Mouse (Mus musculus): ENCODE measurements at regions not wholly inside any gene's neighbourhood (a gene's known extent, or its start where the extent isn't known, plus 50 kb on each side); places are given as distances from the start of the nearest gene placed in this dataset.

DNA sequence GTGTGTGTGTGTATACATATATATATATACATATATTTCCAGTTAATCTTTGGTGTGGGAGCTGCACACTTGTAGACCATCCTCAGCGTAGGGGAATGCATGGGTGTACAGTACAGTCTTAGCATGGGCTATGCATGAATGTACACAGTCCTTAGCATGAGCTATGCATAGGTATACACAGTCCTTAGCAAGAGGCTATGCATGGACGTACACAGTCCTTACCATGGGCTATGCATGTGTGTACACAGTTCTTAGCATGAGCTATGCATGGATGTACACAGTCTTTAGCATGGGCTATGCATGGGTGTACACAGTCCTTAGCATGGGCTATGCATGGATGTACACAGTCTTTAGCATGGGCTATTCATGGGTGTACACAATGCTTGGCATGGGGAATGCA lies 70.5 kb downstream of the Rchy1 start:
- Histone ChIP-seq H3K4me1 (ENCODE audit: control insufficient read depth, insufficient read depth, low read length) (no peaks in the 10 kb centered on the region), H3K27ac (ENCODE audit: low read depth, low read length) (no peak overlapping the region), H3K36me3 (ENCODE audit: control insufficient read depth, insufficient read depth, low read length) (no peaks in the 10 kb centered on the region), H3K9ac (ENCODE audit: low read depth, low read length) (no peak overlapping the region), H3K4me3 (ENCODE audit: low read length) (no peak overlapping the region), H3K9me3 (ENCODE audit: control insufficient read depth, low read length) (no peaks in the 10 kb centered on the region), H3K4me2 (replicated peaks; ENCODE audit: low read depth, low read length) (no peak overlapping the region), H3K27me3 (ENCODE audit: control insufficient read depth, insufficient read depth, low read length) (no peaks in the 10 kb centered on the region)
- 89% methylated on average over 2 of the region's 2 CpGs for WGBS
- no peak for ATAC-seq (ENCODE audit: low FRiP score, low TSS enrichment)

DNA sequence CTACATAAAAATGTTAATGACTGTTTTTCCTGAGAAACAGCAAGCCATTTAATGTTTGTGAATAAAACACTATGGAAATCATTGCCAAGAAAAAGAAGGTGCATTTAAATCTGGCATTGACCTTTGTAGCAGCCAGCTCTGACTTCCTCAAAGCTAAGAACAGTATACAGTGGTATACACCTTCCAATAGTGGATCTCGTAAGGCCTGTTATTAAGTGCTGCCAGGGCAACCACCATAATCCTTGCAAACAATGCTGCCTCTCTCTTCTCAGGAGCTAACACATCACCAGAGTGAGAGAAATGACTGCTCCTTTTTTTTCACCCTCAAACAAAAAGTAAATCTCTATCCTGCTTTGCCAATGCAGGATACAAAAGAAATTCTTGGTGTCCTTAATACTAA lies 81.1 kb downstream of the Rchy1 start:
- Histone ChIP-seq H3K4me1 (ENCODE audit: control insufficient read depth, insufficient read depth, low read length) (no peaks in the 10 kb centered on the region), H3K4me2 (replicated peaks; ENCODE audit: low read depth, low read length) (no peak overlapping the region), H3K9me3 (ENCODE audit: control insufficient read depth, low read length) (0 out of 2 replicates have a peak, but pooled peaks cover 4% of the 10 kb centered on the region), H3K4me3 (ENCODE audit: low read length) (no peak overlapping the region), H3K36me3 (ENCODE audit: control insufficient read depth, insufficient read depth, low read length) (no peaks in the 10 kb centered on the region), H3K27me3 (ENCODE audit: control insufficient read depth, insufficient read depth, low read length) (no peaks in the 10 kb centered on the region), H3K27ac (ENCODE audit: low read depth, low read length) (no peak overlapping the region), H3K9ac (ENCODE audit: low read depth, low read length) (no peak overlapping the region)
- ATAC-seq (ENCODE audit: low FRiP score, low TSS enrichment): no peak
- WGBS: 86% methylated on average over 1 of the region's 1 CpGs

DNA sequence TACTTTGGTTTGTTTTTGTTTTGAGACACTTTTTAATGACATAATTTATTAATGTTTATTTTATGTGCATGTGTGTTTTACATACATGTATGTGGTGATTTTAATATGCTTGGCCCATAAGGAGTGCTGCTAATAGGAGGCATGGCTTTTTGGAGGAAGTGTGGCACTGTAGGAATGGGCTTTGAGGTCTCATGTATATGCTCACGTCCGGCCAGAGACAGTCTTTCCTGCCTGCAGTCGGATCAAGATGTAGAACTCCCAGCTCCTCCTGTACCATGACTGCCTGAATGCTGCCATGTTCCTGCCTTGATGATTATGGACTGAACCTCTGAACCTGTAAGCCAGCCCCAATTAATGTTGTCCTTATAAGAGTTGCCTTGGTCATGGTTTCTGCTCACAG lies 82.6 kb downstream of the Rchy1 start:
- 87% methylated on average over 3 of the region's 3 CpGs for WGBS
- H3K4me1 ChIP-seq (ENCODE audit: control insufficient read depth, insufficient read depth, low read length): no peaks in the 10 kb centered on the region
- H3K27me3 ChIP-seq (ENCODE audit: control insufficient read depth, insufficient read depth, low read length): no peaks in the 10 kb centered on the region
- H3K4me2 ChIP-seq (replicated peaks; ENCODE audit: low read depth, low read length): no peak overlapping the region
- no peak overlapping the region for H3K27ac ChIP-seq (ENCODE audit: low read depth, low read length)
- no peak overlapping the region for H3K4me3 ChIP-seq (ENCODE audit: low read length)
- ATAC-seq (ENCODE audit: low FRiP score, low TSS enrichment): no peak
- no peak overlapping the region for H3K9ac ChIP-seq (ENCODE audit: low read depth, low read length)
- H3K9me3 ChIP-seq (ENCODE audit: control insufficient read depth, low read length): 0 out of 2 replicates have a peak, but pooled peaks cover 4% of the 10 kb centered on the region
- no peaks in the 10 kb centered on the region for H3K36me3 ChIP-seq (ENCODE audit: control insufficient read depth, insufficient read depth, low read length)

DNA sequence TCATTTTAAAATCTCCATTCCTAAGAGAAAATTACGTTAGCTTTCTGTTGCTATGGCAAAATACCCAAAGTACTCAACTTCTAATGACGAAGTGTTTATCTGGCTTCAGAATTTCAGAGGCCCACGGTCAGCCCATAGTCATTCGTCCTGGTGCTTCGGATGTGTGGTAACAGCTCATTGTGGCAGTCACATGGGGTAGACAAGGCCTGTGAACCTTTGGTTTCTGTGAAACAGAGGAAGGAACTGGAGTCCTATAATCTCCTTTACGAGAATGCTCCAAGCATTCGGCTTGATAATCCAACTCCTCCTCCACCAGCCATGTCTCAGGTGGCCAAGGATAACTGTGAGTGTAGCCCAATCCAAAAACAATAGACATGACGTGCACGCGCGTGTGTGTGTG lies 84.2 kb downstream of the Rchy1 start:
- H3K27ac ChIP-seq (ENCODE audit: low read depth, low read length): no peak overlapping the region
- 84% methylated on average over 11 of the region's 11 CpGs for WGBS
- no peaks in the 10 kb centered on the region for H3K4me1 ChIP-seq (ENCODE audit: control insufficient read depth, insufficient read depth, low read length)
- no peak overlapping the region for H3K4me3 ChIP-seq (ENCODE audit: low read length)
- H3K9ac ChIP-seq (ENCODE audit: low read depth, low read length): no peak overlapping the region
- ATAC-seq (ENCODE audit: low FRiP score, low TSS enrichment): no peak
- no peak overlapping the region for H3K4me2 ChIP-seq (replicated peaks; ENCODE audit: low read depth, low read length)
- H3K36me3 ChIP-seq (ENCODE audit: control insufficient read depth, insufficient read depth, low read length): no peaks in the 10 kb centered on the region
- H3K27me3 ChIP-seq (ENCODE audit: control insufficient read depth, insufficient read depth, low read length): no peaks in the 10 kb centered on the region
- 0 out of 2 replicates have a peak, but pooled peaks cover 4% of the 10 kb centered on the region for H3K9me3 ChIP-seq (ENCODE audit: control insufficient read depth, low read length)

DNA sequence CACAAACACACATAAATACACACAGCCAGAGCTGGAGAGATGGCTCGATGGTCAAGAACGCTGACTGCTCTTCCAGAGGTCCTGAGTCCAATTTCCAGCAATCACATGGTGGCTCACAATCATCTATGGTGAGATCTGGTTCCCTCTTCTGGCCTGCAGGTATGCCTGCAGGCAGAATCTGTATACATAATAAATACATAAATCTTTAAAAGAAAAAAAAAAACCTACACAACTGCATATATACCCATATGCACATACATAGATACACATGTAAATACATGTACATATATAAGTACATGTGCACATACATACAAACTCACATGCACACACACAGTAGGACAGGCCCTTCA lies 86.2 kb downstream of the Rchy1 start:
- 87% methylated on average over 2 of the region's 2 CpGs for WGBS
- H3K36me3 ChIP-seq (ENCODE audit: control insufficient read depth, insufficient read depth, low read length): no peaks in the 10 kb centered on the region
- H3K27ac ChIP-seq (ENCODE audit: low read depth, low read length): no peak overlapping the region
- no peak overlapping the region for H3K4me3 ChIP-seq (ENCODE audit: low read length)
- H3K4me2 ChIP-seq (replicated peaks; ENCODE audit: low read depth, low read length): no peak overlapping the region
- H3K27me3 ChIP-seq (ENCODE audit: control insufficient read depth, insufficient read depth, low read length): no peaks in the 10 kb centered on the region
- no peaks in the 10 kb centered on the region for H3K9me3 ChIP-seq (ENCODE audit: control insufficient read depth, low read length)
- no peak overlapping the region for H3K9ac ChIP-seq (ENCODE audit: low read depth, low read length)
- H3K4me1 ChIP-seq (ENCODE audit: control insufficient read depth, insufficient read depth, low read length): no peaks in the 10 kb centered on the region
- no peak for ATAC-seq (ENCODE audit: low FRiP score, low TSS enrichment)

DNA sequence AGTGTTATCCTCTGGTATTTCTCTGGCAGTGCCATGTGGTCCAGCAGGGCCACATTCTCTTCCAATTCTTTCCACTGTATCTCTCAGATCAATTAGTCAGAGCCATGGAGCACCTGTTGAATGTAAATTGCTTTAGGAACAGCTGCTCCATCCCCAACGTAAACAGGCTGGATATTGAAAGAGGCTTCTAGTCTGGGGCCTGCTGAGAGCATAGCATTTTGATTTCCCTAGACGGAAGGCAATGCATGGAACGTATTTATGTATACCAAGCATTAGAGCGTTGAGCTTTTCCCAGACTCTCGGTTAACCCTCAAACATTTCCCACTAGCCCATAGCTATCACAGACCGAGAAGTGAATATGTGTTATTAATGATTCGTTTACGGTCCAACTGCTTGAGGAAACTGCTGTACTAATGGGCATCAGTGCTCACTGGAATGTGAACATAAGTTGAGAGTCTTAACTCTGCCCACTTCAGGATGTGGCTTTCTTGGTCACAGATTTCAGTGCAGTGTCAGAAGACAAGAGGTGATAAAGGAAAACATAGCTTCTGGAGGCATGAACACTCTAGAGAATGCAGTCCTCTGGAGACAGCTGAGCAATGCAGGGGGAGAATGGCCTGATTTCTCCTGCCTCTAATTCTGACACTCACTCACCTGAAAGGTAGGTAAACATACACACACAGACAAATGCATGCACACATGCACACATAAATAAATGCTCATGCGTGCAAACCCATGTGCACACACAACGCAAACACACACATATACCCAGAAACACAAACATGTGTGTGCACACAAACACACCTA lies 86.8 kb downstream of the Rchy1 start:
- Histone ChIP-seq H3K9me3 (ENCODE audit: control insufficient read depth, low read length) (no peaks in the 10 kb centered on the region), H3K9ac (ENCODE audit: low read depth, low read length) (no peak overlapping the region), H3K4me2 (replicated peaks; ENCODE audit: low read depth, low read length) (no peak overlapping the region), H3K4me3 (ENCODE audit: low read length) (no peak overlapping the region), H3K4me1 (ENCODE audit: control insufficient read depth, insufficient read depth, low read length) (no peaks in the 10 kb centered on the region), H3K27me3 (ENCODE audit: control insufficient read depth, insufficient read depth, low read length) (no peaks in the 10 kb centered on the region), H3K27ac (ENCODE audit: low read depth, low read length) (no peak overlapping the region), H3K36me3 (ENCODE audit: control insufficient read depth, insufficient read depth, low read length) (no peaks in the 10 kb centered on the region)
- WGBS: 75% methylated on average over 10 of the region's 10 CpGs
- no peak for ATAC-seq (ENCODE audit: low FRiP score, low TSS enrichment)

DNA sequence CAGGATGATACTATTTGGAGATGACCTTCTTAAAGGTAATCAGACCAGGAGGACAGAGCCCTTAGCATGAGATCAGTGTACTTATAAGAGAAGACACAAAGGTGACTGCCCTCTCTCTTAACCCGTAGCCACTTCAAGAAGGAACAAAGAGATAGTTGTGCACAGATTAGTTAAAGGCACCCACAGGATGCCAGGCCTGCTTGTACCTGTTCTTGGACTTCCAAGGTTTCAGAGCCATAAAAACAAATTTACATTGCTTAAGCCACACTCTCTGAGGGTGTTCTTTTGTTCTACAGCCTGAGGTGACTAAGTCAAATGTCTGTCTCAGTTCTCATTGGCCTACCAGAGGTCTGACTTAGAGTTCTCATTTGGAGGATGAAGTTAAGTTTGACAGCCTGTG lies 90.1 kb downstream of the Rchy1 start:
- Histone ChIP-seq H3K4me1 (ENCODE audit: control insufficient read depth, insufficient read depth, low read length) (no peaks in the 10 kb centered on the region), H3K9ac (ENCODE audit: low read depth, low read length) (no peak overlapping the region), H3K4me2 (replicated peaks; ENCODE audit: low read depth, low read length) (no peak overlapping the region), H3K4me3 (ENCODE audit: low read length) (no peak overlapping the region), H3K36me3 (ENCODE audit: control insufficient read depth, insufficient read depth, low read length) (no peaks in the 10 kb centered on the region), H3K27ac (ENCODE audit: low read depth, low read length) (no peak overlapping the region), H3K9me3 (ENCODE audit: control insufficient read depth, low read length) (no peaks in the 10 kb centered on the region), H3K27me3 (ENCODE audit: control insufficient read depth, insufficient read depth, low read length) (no peaks in the 10 kb centered on the region)
- ATAC-seq (ENCODE audit: low FRiP score, low TSS enrichment): no peak
- 79% methylated on average over 1 of the region's 1 CpGs for WGBS

DNA sequence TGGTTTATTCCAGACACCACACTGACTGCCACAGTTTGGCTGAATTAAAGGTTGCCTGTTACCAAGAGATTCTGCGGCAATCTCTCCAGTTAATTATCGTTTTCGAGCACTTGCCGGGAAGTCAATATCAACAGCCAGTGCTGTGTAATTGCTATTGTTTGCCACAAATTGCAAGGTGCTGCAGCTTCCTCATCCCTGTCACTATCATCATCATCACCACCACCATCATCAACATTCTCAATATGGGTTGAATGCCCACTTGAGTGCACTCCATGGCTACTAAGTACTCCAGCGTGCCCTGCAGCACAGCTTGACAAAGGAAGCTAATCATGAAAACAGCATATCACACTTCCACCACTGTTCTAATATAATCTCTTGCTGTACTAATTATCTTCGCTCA lies 93.1 kb downstream of the Rchy1 start:
- Histone ChIP-seq H3K4me2 (replicated peaks; ENCODE audit: low read depth, low read length) (no peak overlapping the region), H3K4me3 (ENCODE audit: low read length) (no peak overlapping the region), H3K9ac (ENCODE audit: low read depth, low read length) (no peak overlapping the region), H3K27ac (ENCODE audit: low read depth, low read length) (no peak overlapping the region), H3K36me3 (ENCODE audit: control insufficient read depth, insufficient read depth, low read length) (no peaks in the 10 kb centered on the region), H3K9me3 (ENCODE audit: control insufficient read depth, low read length) (no peaks in the 10 kb centered on the region), H3K27me3 (ENCODE audit: control insufficient read depth, insufficient read depth, low read length) (no peaks in the 10 kb centered on the region), H3K4me1 (ENCODE audit: control insufficient read depth, insufficient read depth, low read length) (no peaks in the 10 kb centered on the region)
- no peak for ATAC-seq (ENCODE audit: low FRiP score, low TSS enrichment)
- 92% methylated on average over 6 of the region's 6 CpGs for WGBS

DNA sequence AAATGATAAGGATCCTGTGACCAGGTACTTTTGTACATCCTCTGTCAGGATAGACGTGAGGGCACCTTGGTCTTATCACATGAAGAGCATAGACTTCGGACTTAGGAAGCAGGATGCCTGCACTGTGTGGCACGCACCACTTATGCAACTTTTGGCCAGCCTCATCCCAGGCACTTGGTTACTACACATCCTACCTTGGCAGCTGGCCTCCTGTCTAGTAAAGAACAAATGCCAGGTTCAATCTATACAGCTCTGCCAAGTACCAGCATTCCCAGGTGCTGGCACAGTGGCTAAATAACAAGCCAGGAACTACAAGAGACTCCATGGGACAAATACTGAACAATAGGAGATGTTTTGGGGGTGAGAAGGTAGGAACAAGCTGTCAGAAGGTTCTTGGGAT lies 96.7 kb downstream of the Rchy1 start:
- no peaks in the 10 kb centered on the region for H3K4me1 ChIP-seq (ENCODE audit: control insufficient read depth, insufficient read depth, low read length)
- no peak overlapping the region for H3K9ac ChIP-seq (ENCODE audit: low read depth, low read length)
- no peak overlapping the region for H3K27ac ChIP-seq (ENCODE audit: low read depth, low read length)
- no peak for ATAC-seq (ENCODE audit: low FRiP score, low TSS enrichment)
- no peak overlapping the region for H3K4me2 ChIP-seq (replicated peaks; ENCODE audit: low read depth, low read length)
- no peaks in the 10 kb centered on the region for H3K27me3 ChIP-seq (ENCODE audit: control insufficient read depth, insufficient read depth, low read length)
- H3K9me3 ChIP-seq (ENCODE audit: control insufficient read depth, low read length): no peaks in the 10 kb centered on the region
- no peak overlapping the region for H3K4me3 ChIP-seq (ENCODE audit: low read length)
- no peaks in the 10 kb centered on the region for H3K36me3 ChIP-seq (ENCODE audit: control insufficient read depth, insufficient read depth, low read length)
- 87% methylated on average over 3 of the region's 3 CpGs for WGBS
